Mouse (Mus musculus) bone marrow, adult 2 months (tissue): Measurements from ENCODE around the gene Pigg.

Source experiments
- CTCF ChIP-seq: fragments of 200-500 bp; IDR thresholded peaks from 2 replicates; pipeline ENCODE4 v1.5.1; 2011; ENCODE audit warnings: low read length, control low read depth; ENCODE audit not compliant: control insufficient read depth, insufficient read depth
- POLR2A ChIP-seq: fragments of 200-500 bp; IDR thresholded peaks from 2 replicates; pipeline ENCODE4 v1.6.1; 2011; ENCODE audit warnings: low read depth, mild to moderate bottlenecking, control low read depth, low read length, borderline replicate concordance; ENCODE audit not compliant: control insufficient read depth

GRCm38 (mm10) chr5:108286957-108287356 lies 25.5 kb upstream of the Pigg start:
- TF ChIP-seq CTCF (no peak), POLR2A (no peak)
